In genomic region chr5:28298693-28299092, GRCm38 (mm10) we compare ENCODE assay signal across 23 mouse cellular contexts. TPM values are rescaled to one million over a fixed set of nuclear protein-coding genes. Genes with fewer than 3 reads are reported as not detected.
DNase-seq lines count a peak whose midpoint lies in the region; ATAC-seq and TF ChIP-seq lines count a peak whose summit lies in the region.
"Had no signal": no experiment of that assay in that cellular context is flagged by ENCODE, and none has a peak within 500 bp of the region (broad histone marks: within the 10 kb centered on the region; RNA-seq: fewer than 3 reads in every experiment).

No protein-coding gene starts in this region.

- WGBS in embryonic facial prominence, embryonic 14.5 days: 51% methylated on average over 3 of the region's 3 CpGs
- WGBS in embryonic facial prominence, embryonic 10.5 days: 62% methylated on average over 3 of the region's 3 CpGs
- WGBS in midbrain, embryonic 11.5 days: 63% methylated on average over 3 of the region's 3 CpGs
- 61% methylated on average over 3 of the region's 3 CpGs for WGBS in midbrain, embryonic 14.5 days
- 49% methylated on average over 3 of the region's 3 CpGs for WGBS in forebrain, postnatal 0 days

- no peak overlapping the region for H3K4me3 ChIP-seq in embryonic facial prominence, embryonic 14.5 days (ENCODE audit: low read depth, low read length)
- H3K4me3 ChIP-seq in embryonic facial prominence, embryonic 10.5 days: no peak overlapping the region
- H3K4me3 ChIP-seq in midbrain, embryonic 11.5 days (ENCODE audit: low read depth, low read length): no peak overlapping the region
- H3K4me3 ChIP-seq in midbrain, embryonic 14.5 days (replicated peaks; ENCODE audit: low read depth, low read length): no peak overlapping the region
- no peak overlapping the region for H3K4me3 ChIP-seq in forebrain, postnatal 0 days (ENCODE audit: low read depth, low read length)
- H3K4me3 ChIP-seq: embryonic facial prominence, embryonic 15.5 days; erythroblast, embryonic 14.5 days; gastrocnemius, adult 2 months; heart, embryonic 15.5 days; hindbrain, embryonic 15.5 days had no signal

- intact Hi-C loops in heart, postnatal 25 days (cut with DNase I): no loop called here

- DNase-seq in embryonic facial prominence, embryonic 14.5 days (ENCODE audit: low spot score): peak; percentile 36
- DNase-seq in embryonic facial prominence, embryonic 10.5 days (ENCODE audit: low spot score): no peak
- peak; percentile 52 for DNase-seq in heart, adult 11 months
- no peak for DNase-seq in heart, postnatal 25 days (ENCODE audit: low spot score)
- peak; percentile 31 for DNase-seq in midbrain, embryonic 11.5 days (ENCODE audit: low spot score, missing footprints)
- DNase-seq in midbrain, embryonic 14.5 days: no peak
- DNase-seq in forebrain, postnatal 0 days: peak; percentile 40
- no peak for DNase-seq in spleen, postnatal 10 days (ENCODE audit: low spot score in 2 of 2)
- DNase-seq: adrenal gland, adult 8-10 months; cerebellum, adult 11-12 months; cerebellum, adult 9-10 months; cerebellum, postnatal 36 days; gastrocnemius, adult 2 months; gastrocnemius, postnatal 36 days; heart, adult 18-20 months; heart, postnatal 14 days; kidney, adult 2 months had no signal

- H3K36me3 ChIP-seq in embryonic facial prominence, embryonic 14.5 days (ENCODE audit: control insufficient read depth, insufficient read depth, low read length): no peaks in the 10 kb centered on the region
- no peaks in the 10 kb centered on the region for H3K36me3 ChIP-seq in embryonic facial prominence, embryonic 10.5 days (replicated peaks)
- H3K36me3 ChIP-seq in midbrain, embryonic 11.5 days (ENCODE audit: control insufficient read depth, insufficient read depth, low read length): no peaks in the 10 kb centered on the region
- no peaks in the 10 kb centered on the region for H3K36me3 ChIP-seq in midbrain, embryonic 14.5 days (ENCODE audit: control insufficient read depth, insufficient read depth, low read length)
- no peaks in the 10 kb centered on the region for H3K36me3 ChIP-seq in forebrain, postnatal 0 days (ENCODE audit: insufficient read depth)
- H3K36me3 ChIP-seq: embryonic facial prominence, embryonic 15.5 days; heart, embryonic 15.5 days; hindbrain, embryonic 15.5 days had no signal

- no peak; the same call in 1 of the 2 replicates for ATAC-seq in embryonic facial prominence, embryonic 14.5 days (ENCODE audit: low read depth)
- ATAC-seq in midbrain, embryonic 11.5 days (ENCODE audit: low FRiP score): no peak
- no peak for ATAC-seq in midbrain, embryonic 14.5 days (ENCODE audit: low FRiP score, low TSS enrichment)
- peak; percentile 86 for ATAC-seq in forebrain, postnatal 0 days
- ATAC-seq: intestine, embryonic 16.5 days had no signal

- H3K27me3 ChIP-seq in embryonic facial prominence, embryonic 14.5 days (replicated peaks; ENCODE audit: control insufficient read depth, insufficient read depth, low read length): no peaks in the 10 kb centered on the region
- H3K27me3 ChIP-seq in embryonic facial prominence, embryonic 10.5 days (replicated peaks; ENCODE audit: low read depth, poor library complexity, severe bottlenecking): no peaks in the 10 kb centered on the region
- H3K27me3 ChIP-seq in midbrain, embryonic 11.5 days (ENCODE audit: control insufficient read depth, insufficient read depth, low read length): no peaks in the 10 kb centered on the region
- H3K27me3 ChIP-seq in midbrain, embryonic 14.5 days (ENCODE audit: control insufficient read depth, insufficient read depth, low read length): no peaks in the 10 kb centered on the region
- H3K27me3 ChIP-seq in forebrain, postnatal 0 days (ENCODE audit: insufficient read depth, low read length): no peaks in the 10 kb centered on the region
- H3K27me3 ChIP-seq: embryonic facial prominence, embryonic 15.5 days; heart, embryonic 15.5 days; hindbrain, embryonic 15.5 days had no signal

- no peak for TF ChIP-seq CTCF in forebrain, postnatal 0 days (IDR thresholded peaks at IDR 0.05; ENCODE audit: low read depth)

- no peaks in the 10 kb centered on the region for H3K4me1 ChIP-seq in embryonic facial prominence, embryonic 14.5 days (ENCODE audit: control insufficient read depth, insufficient read depth, low read length)
- H3K4me1 ChIP-seq in embryonic facial prominence, embryonic 10.5 days: no peaks in the 10 kb centered on the region
- H3K4me1 ChIP-seq in midbrain, embryonic 11.5 days (ENCODE audit: control insufficient read depth, insufficient read depth, low read length): no peaks in the 10 kb centered on the region
- no peaks in the 10 kb centered on the region for H3K4me1 ChIP-seq in midbrain, embryonic 14.5 days (ENCODE audit: control insufficient read depth, insufficient read depth, low read length)
- no peaks in the 10 kb centered on the region for H3K4me1 ChIP-seq in forebrain, postnatal 0 days (ENCODE audit: insufficient read depth)
- H3K4me1 ChIP-seq: embryonic facial prominence, embryonic 15.5 days; heart, embryonic 15.5 days; hindbrain, embryonic 15.5 days had no signal

- H3K4me2 ChIP-seq in embryonic facial prominence, embryonic 14.5 days (ENCODE audit: low read depth, low read length): no peak overlapping the region
- no peak overlapping the region for H3K4me2 ChIP-seq in midbrain, embryonic 11.5 days
- H3K4me2 ChIP-seq in midbrain, embryonic 14.5 days (ENCODE audit: low read length): no peak overlapping the region
- no peak overlapping the region for H3K4me2 ChIP-seq in forebrain, postnatal 0 days (ENCODE audit: low read depth)
- H3K4me2 ChIP-seq: embryonic facial prominence, embryonic 15.5 days; heart, embryonic 11.5 days; heart, embryonic 15.5 days; hindbrain, embryonic 15.5 days had no signal

- no peaks in the 10 kb centered on the region for H3K9me3 ChIP-seq in embryonic facial prominence, embryonic 14.5 days (ENCODE audit: control insufficient read depth, low read length)
- H3K9me3 ChIP-seq in embryonic facial prominence, embryonic 10.5 days: no peaks in the 10 kb centered on the region
- H3K9me3 ChIP-seq in midbrain, embryonic 11.5 days (ENCODE audit: control insufficient read depth, low read length): no peaks in the 10 kb centered on the region
- no peaks in the 10 kb centered on the region for H3K9me3 ChIP-seq in midbrain, embryonic 14.5 days (ENCODE audit: control insufficient read depth, low read length)
- H3K9me3 ChIP-seq in forebrain, postnatal 0 days (ENCODE audit: low read length): no peaks in the 10 kb centered on the region
- H3K9me3 ChIP-seq: embryonic facial prominence, embryonic 15.5 days; heart, embryonic 15.5 days; hindbrain, embryonic 15.5 days had no signal

- no peak overlapping the region for H3K9ac ChIP-seq in embryonic facial prominence, embryonic 14.5 days (ENCODE audit: low read depth, low read length)
- no peak overlapping the region for H3K9ac ChIP-seq in midbrain, embryonic 11.5 days (ENCODE audit: low read length)
- H3K9ac ChIP-seq in midbrain, embryonic 14.5 days (replicated peaks; ENCODE audit: low read length): no peak overlapping the region
- no peak overlapping the region for H3K9ac ChIP-seq in forebrain, postnatal 0 days
- H3K9ac ChIP-seq: embryonic facial prominence, embryonic 15.5 days; heart, embryonic 15.5 days; hindbrain, embryonic 15.5 days had no signal

- no peak overlapping the region for H3K27ac ChIP-seq in embryonic facial prominence, embryonic 14.5 days (replicated peaks; ENCODE audit: low read depth, low read length)
- no peak overlapping the region for H3K27ac ChIP-seq in embryonic facial prominence, embryonic 10.5 days (replicated peaks)
- H3K27ac ChIP-seq in midbrain, embryonic 11.5 days (ENCODE audit: low read depth, low read length): no peak overlapping the region
- H3K27ac ChIP-seq in midbrain, embryonic 14.5 days (replicated peaks; ENCODE audit: low read depth, low read length): no peak overlapping the region
- no peak overlapping the region for H3K27ac ChIP-seq in forebrain, postnatal 0 days (ENCODE audit: low read depth, low read length)
- H3K27ac ChIP-seq: embryonic facial prominence, embryonic 15.5 days; gastrocnemius, adult 2 months; heart, embryonic 15.5 days; hindbrain, embryonic 15.5 days had no signal

RNA-seq across cellular contexts. Expression of gene Rbm33, which starts 18.2 kb away (rescaled TPM):
- polyA plus RNA-seq in embryonic facial prominence, embryonic 14.5 days (2014; fragmentation: Nextera tagmentation; extraction: Ambion mirVana): 15.0 and 15.7 TPM in 2 replicates
- 13.9 and 14.7 TPM in 2 replicates for polyA plus RNA-seq in embryonic facial prominence, embryonic 10.5 days (2016; fragmentation: Nextera tagmentation; extraction: Ambion mirVana)
- total RNA-seq in heart, postnatal 25 days (2021): 10 to 100 TPM; 36.0 to 36.8 TPM
- 21.3 and 22.8 TPM in 2 replicates for polyA plus RNA-seq in midbrain, embryonic 11.5 days (2014; fragmentation: Nextera tagmentation; extraction: Ambion mirVana)
- 24.0 and 31.4 TPM in 2 replicates for polyA plus RNA-seq in midbrain, embryonic 14.5 days (2014; fragmentation: Nextera tagmentation; extraction: Ambion mirVana)
- total RNA-seq in forebrain, postnatal 0 days (2014; rRNA removed): 25.9 and 41.7 TPM in 2 replicates
- 11.4 and 12.5 TPM in 2 replicates for polyA plus RNA-seq in forebrain, postnatal 0 days (2015; fragmentation: Nextera tagmentation; extraction: Ambion mirVana)

RNA-seq across cellular contexts. Expression of gene Cnpy1, which starts 53.1 kb away (rescaled TPM):
- 1.4 and 1.7 TPM in 2 replicates for polyA plus RNA-seq in embryonic facial prominence, embryonic 14.5 days (2014; fragmentation: Nextera tagmentation; extraction: Ambion mirVana)
- 1.3 and 5.3 TPM in 2 replicates for polyA plus RNA-seq in embryonic facial prominence, embryonic 10.5 days (2016; fragmentation: Nextera tagmentation; extraction: Ambion mirVana)
- not detected for total RNA-seq in heart, postnatal 25 days (2021)
- polyA plus RNA-seq in midbrain, embryonic 11.5 days (2014; fragmentation: Nextera tagmentation; extraction: Ambion mirVana): 130 and 131 TPM in 2 replicates
- polyA plus RNA-seq in midbrain, embryonic 14.5 days (2014; fragmentation: Nextera tagmentation; extraction: Ambion mirVana): 67.4 and 99.4 TPM in 2 replicates
- total RNA-seq in forebrain, postnatal 0 days (2014; rRNA removed): 0.38 and 1.6 TPM in 2 replicates
- polyA plus RNA-seq in forebrain, postnatal 0 days (2015; fragmentation: Nextera tagmentation; extraction: Ambion mirVana): 0.40 and 0.44 TPM in 2 replicates
- total RNA-seq: adrenal gland, adult 8-10 months; gastrocnemius, adult 2 months; gastrocnemius, postnatal 36 days; heart, adult 18-20 months; heart, postnatal 14 days had no signal
- polyA plus RNA-seq: erythroblast, embryonic 14.5 days; heart, embryonic 11.5 days; heart, embryonic 15.5 days had no signal

Comparison
In these comparisons a context has a peak if more than half of its experiments do, and no peak if none do; other contexts are left out.
1. DNase-seq: peak in embryonic facial prominence, embryonic 14.5 days (single experiment), heart, adult 11 months (single experiment), midbrain, embryonic 11.5 days (single experiment) and forebrain, postnatal 0 days (single experiment); none in embryonic facial prominence, embryonic 10.5 days (single experiment), heart, postnatal 25 days (single experiment), midbrain, embryonic 14.5 days (single experiment) and spleen, postnatal 10 days (0 of 2).
2. RNA of gene Cnpy1, which starts 53.1 kb away (polyA plus RNA-seq): 130 to 131 TPM in midbrain, embryonic 11.5 days and 67.4 to 99.4 TPM in midbrain, embryonic 14.5 days; 1.4 to 1.7 TPM in embryonic facial prominence, embryonic 14.5 days, 1.3 to 5.3 TPM in embryonic facial prominence, embryonic 10.5 days and 0.40 to 0.44 TPM in forebrain, postnatal 0 days; every median in the first group is over 10 times any median in the second.